Mouse (Mus musculus): ENCODE measurements around the gene Psrc1. TPM values are rescaled to one million over a fixed set of nuclear protein-coding genes. Genes with fewer than 3 reads are reported as not detected.

Gene Psrc1
- polyA plus RNA-seq (2015; fragmentation: Nextera tagmentation; extraction: Ambion mirVana) = 35.6 and 41.5 TPM in 2 replicates

- no peaks in the 10 kb centered on the region for H3K9me3 ChIP-seq
- ATAC-seq (replicated peaks) = peak; percentile 91
- peak within 1 kb of the TSS; percentile 77 for H3K27ac ChIP-seq (replicated peaks)
- H3K4me3 ChIP-seq = peak within 1 kb of the TSS; percentile 82
- H3K4me2 ChIP-seq (replicated peaks) = peak within 1 kb of the TSS; percentile 67
- H3K36me3 ChIP-seq = no peaks in the 10 kb centered on the region
- WGBS = under 1% methylated on average over 44 of the region's 44 CpGs
- H3K4me1 ChIP-seq = peaks cover 50% of the 10 kb centered on the region
- H3K27me3 ChIP-seq = no peaks in the 10 kb centered on the region
- H3K9ac ChIP-seq (replicated peaks) = peak within 1 kb of the TSS; percentile 68
These were observed at the start of gene Psrc1 for GRCm38 (mm10) chr3:108383485-108384354. Gene Psrc1 (plus strand): TSS chr3:108383839.

DNA sequence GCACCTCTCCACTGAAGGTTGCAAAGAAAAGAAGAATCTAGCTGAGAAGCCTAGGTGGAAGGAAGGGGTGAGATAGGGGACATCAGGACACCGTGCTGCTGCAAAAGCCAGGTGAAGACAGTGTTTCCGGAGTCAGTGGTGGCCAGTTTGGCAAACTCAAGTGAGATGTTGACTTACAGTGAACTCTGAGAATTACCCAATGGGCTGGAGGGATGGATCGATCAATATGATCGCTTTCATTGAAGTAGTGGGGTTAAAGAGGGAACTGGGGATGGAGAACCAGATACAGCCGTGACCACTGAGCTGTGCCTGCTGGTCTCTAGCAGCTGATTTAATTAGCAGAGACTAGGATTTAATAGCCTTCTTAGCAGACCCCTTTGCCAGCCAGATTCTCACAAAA lies 46.8 kb upstream of the Psrc1 start:
- Histone ChIP-seq H3K9ac (replicated peaks) (no peak overlapping the region), H3K27ac (replicated peaks) (no peak overlapping the region), H3K4me2 (replicated peaks) (no peak overlapping the region), H3K27me3 (no peaks in the 10 kb centered on the region), H3K9me3 (no peaks in the 10 kb centered on the region), H3K36me3 (peaks cover 89% of the 10 kb centered on the region), H3K4me3 (no peak overlapping the region), H3K4me1 (no peaks in the 10 kb centered on the region)
- no peak for ATAC-seq (replicated peaks)
- 92% methylated on average over 5 of the region's 5 CpGs for WGBS

GRCm38 (mm10) chr3:108341040-108341439 lies 42.6 kb upstream of the Psrc1 start:
- no peak overlapping the region for H3K27ac ChIP-seq (replicated peaks)
- no peaks in the 10 kb centered on the region for H3K4me1 ChIP-seq
- WGBS = 93% methylated on average over 2 of the region's 2 CpGs
- H3K4me3 ChIP-seq = no peak overlapping the region
- H3K4me2 ChIP-seq (replicated peaks) = no peak overlapping the region
- no peak for ATAC-seq (replicated peaks)
- H3K9ac ChIP-seq (replicated peaks) = no peak overlapping the region
- H3K9me3 ChIP-seq = no peaks in the 10 kb centered on the region
- H3K36me3 ChIP-seq = peaks cover 90% of the 10 kb centered on the region
- H3K27me3 ChIP-seq = no peaks in the 10 kb centered on the region

DNA sequence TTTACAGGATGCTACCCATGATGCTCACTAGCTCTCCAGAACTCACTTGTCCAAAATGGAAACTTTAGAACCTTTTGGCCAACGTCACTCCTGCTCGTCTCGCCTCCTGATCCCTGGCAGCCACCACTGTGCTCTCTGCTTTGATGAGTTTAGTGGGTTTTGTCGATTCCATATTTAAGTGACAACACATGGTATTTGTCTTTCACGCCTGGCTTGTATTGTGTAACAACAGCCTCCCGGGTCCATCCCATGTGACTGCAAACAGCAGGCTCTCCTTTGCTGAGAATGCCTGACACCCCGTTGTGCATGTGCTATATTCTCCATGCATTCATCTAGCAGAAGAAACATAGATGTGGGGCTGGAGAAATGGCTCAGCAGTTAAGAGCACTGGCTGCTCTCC lies 41.5 kb upstream of the Psrc1 start:
- H3K9ac ChIP-seq (replicated peaks) = no peak overlapping the region
- no peak for ATAC-seq (replicated peaks)
- no peak overlapping the region for H3K27ac ChIP-seq (replicated peaks)
- H3K4me3 ChIP-seq = no peak overlapping the region
- peaks cover 95% of the 10 kb centered on the region for H3K36me3 ChIP-seq
- H3K4me1 ChIP-seq = no peaks in the 10 kb centered on the region
- H3K27me3 ChIP-seq = no peaks in the 10 kb centered on the region
- H3K9me3 ChIP-seq = no peaks in the 10 kb centered on the region
- H3K4me2 ChIP-seq (replicated peaks) = no peak overlapping the region
- WGBS = 79% methylated on average over 7 of the region's 7 CpGs

DNA sequence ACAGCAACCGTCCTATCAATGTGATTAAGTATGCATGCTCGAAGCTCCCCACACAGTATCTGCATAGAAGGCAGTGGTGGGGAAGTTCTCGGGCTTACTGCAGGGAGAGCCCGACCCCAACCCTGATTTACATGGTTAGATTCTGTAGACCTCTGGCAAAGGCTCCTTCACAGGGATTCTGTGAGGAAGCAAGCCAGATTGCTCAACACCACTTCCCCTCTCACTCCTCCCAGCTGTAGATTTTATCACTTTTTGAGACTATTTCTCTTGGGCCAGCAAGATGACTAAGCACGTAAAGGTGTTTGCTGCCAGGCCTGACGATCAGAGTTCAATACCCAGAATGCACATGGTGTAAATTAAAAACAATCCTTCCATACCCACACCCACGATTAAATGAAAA lies 37.8 kb upstream of the Psrc1 start:
- Histone ChIP-seq H3K27ac (replicated peaks) (no peak overlapping the region), H3K9ac (replicated peaks) (no peak overlapping the region), H3K27me3 (no peaks in the 10 kb centered on the region), H3K36me3 (peaks cover 96% of the 10 kb centered on the region), H3K4me2 (replicated peaks) (no peak overlapping the region), H3K9me3 (no peaks in the 10 kb centered on the region), H3K4me1 (no peaks in the 10 kb centered on the region), H3K4me3 (no peak overlapping the region)
- 92% methylated on average over 7 of the region's 7 CpGs for WGBS
- ATAC-seq (replicated peaks) = no peak

- Histone ChIP-seq H3K27ac (replicated peaks) (no peak overlapping the region), H3K9me3 (no peaks in the 10 kb centered on the region), H3K4me2 (replicated peaks) (no peak overlapping the region), H3K36me3 (peaks cover 92% of the 10 kb centered on the region), H3K4me3 (no peak overlapping the region), H3K9ac (replicated peaks) (no peak overlapping the region), H3K4me1 (no peaks in the 10 kb centered on the region), H3K27me3 (no peaks in the 10 kb centered on the region)
- 89% methylated on average over 9 of the region's 9 CpGs for WGBS
- no peak for ATAC-seq (replicated peaks)
These were observed 35.3 kb upstream of the Psrc1 start for GRCm38 (mm10) chr3:108348376-108348775.

GRCm38 (mm10) chr3:108355245-108355644 lies 28.4 kb upstream of the Psrc1 start:
- Histone ChIP-seq H3K4me2 (replicated peaks) (no peak overlapping the region), H3K36me3 (peaks cover 76% of the 10 kb centered on the region), H3K9me3 (no peaks in the 10 kb centered on the region), H3K4me1 (peaks cover 18% of the 10 kb centered on the region), H3K9ac (replicated peaks) (no peak overlapping the region), H3K27ac (replicated peaks) (no peak overlapping the region), H3K27me3 (no peaks in the 10 kb centered on the region), H3K4me3 (no peak overlapping the region)
- WGBS = 93% methylated on average over 3 of the region's 3 CpGs
- no peak for ATAC-seq (replicated peaks)

- ATAC-seq (replicated peaks) = no peak
- Histone ChIP-seq H3K4me1 (peaks cover 23% of the 10 kb centered on the region), H3K9ac (replicated peaks) (no peak overlapping the region), H3K4me3 (no peak overlapping the region), H3K27ac (replicated peaks) (0 out of 2 replicates have a peak overlapping the region, but pooled peaks have one; percentile 35), H3K36me3 (peaks cover 58% of the 10 kb centered on the region), H3K4me2 (replicated peaks) (no peak overlapping the region), H3K9me3 (no peaks in the 10 kb centered on the region), H3K27me3 (no peaks in the 10 kb centered on the region)
- WGBS = 92% methylated on average over 10 of the region's 10 CpGs
These were observed 26.6 kb upstream of the Psrc1 start for GRCm38 (mm10) chr3:108357051-108357450.

DNA sequence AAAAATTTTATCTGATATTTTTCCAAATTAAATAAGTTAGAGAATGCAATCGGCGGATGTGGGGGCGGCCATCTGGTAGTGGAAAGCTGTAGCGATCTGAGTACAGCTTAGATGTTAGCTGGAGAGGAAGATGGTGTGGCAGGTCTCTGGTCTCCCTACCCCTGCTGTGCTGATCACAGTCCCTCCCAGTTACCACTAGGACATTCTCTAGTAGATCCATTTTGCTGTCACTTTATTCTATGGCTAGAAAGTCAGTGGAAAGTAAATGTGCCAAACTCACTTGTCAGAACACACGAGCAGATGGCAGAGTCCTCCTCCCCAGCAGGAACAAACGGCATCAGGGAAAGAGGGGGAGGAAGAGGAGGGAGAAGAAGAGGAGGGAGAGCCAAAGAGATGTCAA lies 25.2 kb upstream of the Psrc1 start:
- Histone ChIP-seq H3K4me1 (peaks cover 24% of the 10 kb centered on the region), H3K27me3 (no peaks in the 10 kb centered on the region), H3K36me3 (peaks cover 48% of the 10 kb centered on the region), H3K4me3 (no peak overlapping the region), H3K27ac (replicated peaks) (peak overlapping the region; percentile 35), H3K4me2 (replicated peaks) (no peak overlapping the region), H3K9me3 (no peaks in the 10 kb centered on the region), H3K9ac (replicated peaks) (no peak overlapping the region)
- ATAC-seq (replicated peaks) = 0 out of 2 replicates have a peak, but pooled peaks have one; percentile 42
- WGBS = 74% methylated on average over 6 of the region's 6 CpGs

DNA sequence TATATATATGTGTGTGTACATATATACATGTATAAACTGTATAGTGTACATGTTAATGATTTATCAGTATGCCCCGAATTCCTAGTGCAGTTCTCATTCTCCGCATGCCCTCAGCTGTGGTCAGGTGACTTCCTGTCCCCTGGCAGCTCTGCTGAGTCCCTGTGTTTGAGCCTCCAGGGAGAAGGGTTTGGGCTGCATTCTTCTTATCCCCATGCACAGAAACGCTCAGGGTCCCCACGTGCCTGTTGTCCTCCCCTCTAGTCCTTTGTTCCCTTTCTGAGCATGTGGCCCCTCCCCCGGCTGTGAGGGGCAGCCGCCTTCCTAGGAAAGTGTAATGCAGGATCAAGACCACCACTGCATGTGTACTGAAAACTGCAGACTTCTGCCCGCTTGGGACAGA lies 22.7 kb upstream of the Psrc1 start:
- Histone ChIP-seq H3K4me2 (replicated peaks) (no peak overlapping the region), H3K9ac (replicated peaks) (no peak overlapping the region), H3K4me1 (peaks cover 29% of the 10 kb centered on the region), H3K27me3 (no peaks in the 10 kb centered on the region), H3K27ac (replicated peaks) (no peak overlapping the region), H3K36me3 (peaks cover 23% of the 10 kb centered on the region), H3K4me3 (no peak overlapping the region), H3K9me3 (no peaks in the 10 kb centered on the region)
- WGBS = 9% methylated on average over 7 of the region's 7 CpGs
- ATAC-seq (replicated peaks) = no peak

DNA sequence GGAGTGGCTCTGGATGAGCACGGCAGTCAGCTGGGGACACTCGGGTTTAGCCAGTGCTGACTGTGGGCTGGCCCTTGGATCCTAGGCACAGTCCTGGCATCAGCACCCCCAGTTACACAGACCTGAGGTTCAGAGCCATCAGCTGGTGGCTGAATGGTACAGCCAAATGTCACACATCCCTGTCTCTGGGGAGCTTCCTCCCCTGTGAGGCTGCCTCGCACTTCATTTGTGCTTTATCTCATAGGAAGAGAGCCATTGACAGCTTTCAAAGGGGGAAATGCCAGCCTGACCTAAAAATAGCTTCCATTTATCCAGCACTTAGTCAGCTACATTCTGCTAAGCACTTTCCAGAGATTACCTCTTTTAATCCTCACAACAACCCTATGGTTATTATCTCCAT lies 20.0 kb upstream of the Psrc1 start:
- WGBS = 69% methylated on average over 3 of the region's 3 CpGs
- Histone ChIP-seq H3K9ac (replicated peaks) (no peak overlapping the region), H3K27ac (replicated peaks) (peak overlapping the region; percentile 9), H3K27me3 (no peaks in the 10 kb centered on the region), H3K9me3 (no peaks in the 10 kb centered on the region), H3K4me2 (replicated peaks) (no peak overlapping the region), H3K4me1 (peaks cover 20% of the 10 kb centered on the region), H3K4me3 (no peak overlapping the region), H3K36me3 (no peaks in the 10 kb centered on the region)
- peak; percentile 29; the same call in 1 of the 2 replicates for ATAC-seq (replicated peaks)

DNA sequence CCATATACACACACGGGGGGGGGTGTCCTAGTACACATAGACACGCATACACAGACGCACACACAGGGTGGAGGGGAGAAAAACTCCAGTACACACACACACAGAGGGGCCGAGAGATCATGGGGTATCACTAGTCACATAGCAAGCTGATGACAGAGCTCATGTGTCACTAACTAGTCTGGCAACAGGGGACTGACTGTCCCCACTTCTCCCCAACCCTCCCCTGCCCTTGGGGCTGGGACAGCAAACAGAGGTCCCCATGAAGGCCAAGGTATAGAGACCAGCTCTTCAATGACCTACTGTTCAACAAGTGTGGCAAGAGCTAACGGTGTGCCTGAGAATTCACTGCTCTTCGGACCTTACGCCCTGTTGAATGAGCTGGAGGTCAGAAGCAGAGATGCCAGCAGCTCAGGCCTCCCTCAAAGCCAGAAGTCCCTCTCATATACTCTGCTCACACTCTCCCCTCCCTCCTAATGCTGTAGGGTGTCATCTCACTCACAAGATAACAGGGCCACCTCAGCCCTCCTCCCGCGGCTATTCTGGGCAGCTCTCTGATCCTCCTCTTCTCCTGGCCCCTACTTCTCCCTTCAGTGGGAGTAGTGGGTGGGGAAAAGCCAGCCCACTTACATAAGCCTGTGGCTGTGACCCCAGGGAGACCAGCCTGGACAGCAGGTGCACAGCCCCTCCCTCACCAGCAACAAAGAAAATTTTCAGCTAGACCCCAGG lies 19.2 kb upstream of the Psrc1 start, which contains the start of gene Mybphl:
Gene Mybphl (plus strand): TSS at position 642 of the 726 bp plus-strand sequence.
- Histone ChIP-seq H3K4me2 (replicated peaks) (no peak within 1 kb of the TSS), H3K4me1 (peaks cover 12% of the 10 kb centered on the region), H3K27me3 (no peaks in the 10 kb centered on the region), H3K4me3 (no peak within 1 kb of the TSS), H3K27ac (replicated peaks) (peak within 1 kb of the TSS; percentile 9), H3K36me3 (no peaks in the 10 kb centered on the region), H3K9ac (replicated peaks) (no peak within 1 kb of the TSS), H3K9me3 (no peaks in the 10 kb centered on the region)
- no peak for ATAC-seq (replicated peaks)
- WGBS = 82% methylated on average over 9 of the region's 9 CpGs
